Mouse (Mus musculus) kidney, postnatal 0 days (tissue): ENCODE measurements around the gene Ptpn23. TPM values are rescaled to one million over a fixed set of nuclear protein-coding genes. Genes with fewer than 3 reads are reported as not detected.
A peak's percentile ranks its signal among the peaks of the same experiment; 100 is the strongest.

Source experiments
- ATAC-seq: fragments of 200-750 bp; cut with Nextera tagmentation; replicated peaks from 2 replicates; pipeline ENCODE4 v1.8.0; 2017; ENCODE audit warnings: low read depth, moderate number of reproducible peaks, moderate TSS enrichment, moderate library complexity; ENCODE audit not compliant: low FRiP score
- DNase-seq: peaks from one replicate; pipeline ENCODE4 v3.0.0-alpha.2; 2016; ENCODE audit warnings: low spot score
- H3K27ac ChIP-seq: fragments of 300-500 bp; sonication (generic); 2 replicates; pipeline ENCODE4 v1.5.1; 2014; ENCODE audit warnings: mild to moderate bottlenecking
- H3K27me3 ChIP-seq: fragments of 300-500 bp; sonication (generic); 2 replicates; pipeline ENCODE4 v1.6.1; 2014; ENCODE audit warnings: low read length, mixed read lengths; ENCODE audit not compliant: insufficient read depth
- H3K36me3 ChIP-seq: fragments of 300-500 bp; sonication (generic); 2 replicates; pipeline ENCODE4 v1.6.1; 2014; ENCODE audit warnings: low read length, mixed read lengths; ENCODE audit not compliant: insufficient read depth
- H3K4me1 ChIP-seq: fragments of 300-500 bp; sonication (generic); replicated peaks from 2 replicates; pipeline ENCODE4 v1.6.1; 2014; ENCODE audit warnings: antibody characterized with exemption, low read length, mixed read lengths; ENCODE audit not compliant: insufficient read depth
- H3K4me2 ChIP-seq: fragments of 300-500 bp; sonication (generic); 2 replicates; pipeline ENCODE4 v1.6.1; 2014; ENCODE audit warnings: mild to moderate bottlenecking, low read length, moderate library complexity, mixed read lengths
- H3K4me3 ChIP-seq: fragments of 300-500 bp; sonication (generic); replicated peaks from 2 replicates; pipeline ENCODE4 v1.5.1; 2014; ENCODE audit warnings: low read depth, low read length
- H3K9ac ChIP-seq: fragments of 300-500 bp; sonication (generic); 2 replicates; pipeline ENCODE4 v1.6.1; 2014; ENCODE audit warnings: low read depth, low read length
- H3K9me3 ChIP-seq: fragments of 300-500 bp; sonication (generic); replicated peaks from 2 replicates; pipeline ENCODE4 v1.6.1; 2016; ENCODE audit warnings: low read length, inconsistent platforms, mixed read lengths
- CTCF ChIP-seq: IDR thresholded peaks from 2 replicates; pipeline ENCODE4 v1.5.1; 2016; ENCODE audit warnings: antibody characterized with exemption, low read depth, mild to moderate bottlenecking, moderate library complexity
- WGBS: fragments of 180-500 bp; shearing (Covaris S2); extraction: QIAGEN DNeasy Blood & Tissue Kit; methylation state at CpG from one replicate; pipeline ENCODE4 v1.1.7; 2014; 5-methylcytosine and 5-hydroxymethylcytosine counted together
- polyA plus RNA-seq: library from polyadenylated mRNA; unstranded; fragments of >200 nt; fragmentation: Nextera tagmentation; extraction: Ambion mirVana; gene quantifications from 2 replicates; pipeline ENCODE4 v1.2.1, GENCODE M21; 2015

Ptpn23 gene
- polyA plus RNA-seq: 11.7 and 11.8 TPM in 2 replicates

DNA sequence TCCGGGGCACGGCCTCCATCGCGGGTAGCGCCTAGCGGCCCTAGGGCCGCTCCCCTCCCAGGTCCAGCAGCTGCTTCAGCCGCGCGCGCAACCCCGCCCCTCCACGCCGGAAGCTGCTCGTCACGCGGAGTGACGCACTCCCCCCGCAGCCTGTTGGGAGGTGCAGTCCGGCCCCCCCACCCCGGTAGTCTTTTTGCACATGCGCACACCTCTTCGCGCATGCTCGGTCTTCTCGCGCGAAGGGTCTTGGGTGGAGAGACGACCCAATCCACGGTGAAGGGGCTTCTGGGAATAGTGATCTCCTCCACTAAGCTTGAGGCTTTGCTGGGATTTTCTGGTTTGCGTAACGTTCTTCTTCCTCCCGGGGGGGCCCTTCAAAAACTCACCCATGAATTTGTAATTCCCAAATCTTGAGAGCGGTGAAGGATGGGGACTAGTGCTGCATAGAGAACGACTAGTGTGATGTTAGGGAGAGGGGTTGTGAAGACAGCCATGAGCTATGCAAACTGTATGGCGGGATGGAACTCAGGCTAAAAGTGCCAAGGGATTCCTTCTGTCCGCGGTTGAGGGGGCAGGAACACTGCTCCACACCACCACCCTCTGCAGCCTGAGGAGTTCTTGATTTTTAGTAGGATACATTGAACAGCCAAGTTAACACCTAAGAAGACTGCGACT is at the start of gene Ptpn23:
Gene Ptpn23, minus strand, starts transcription at position 115 of the 675 bp plus-strand sequence.
- ATAC-seq (peak; percentile 94), DNase-seq (peak; percentile 97)
- no peak; the same call in 1 of the 2 replicates for TF ChIP-seq CTCF
- Histone ChIP-seq H3K36me3 (no peaks in the 10 kb centered on the region), H3K4me3 (peak within 1 kb of the TSS; percentile 90), H3K9ac (peak within 1 kb of the TSS; percentile 80), H3K4me1 (peaks cover 8% of the 10 kb centered on the region), H3K27me3 (no peaks in the 10 kb centered on the region), H3K4me2 (peak within 1 kb of the TSS; percentile 85), H3K27ac (peak within 1 kb of the TSS; percentile 81), H3K9me3 (no peaks in the 10 kb centered on the region)
- WGBS: 1% methylated on average over 38 of the region's 39 CpGs

DNA sequence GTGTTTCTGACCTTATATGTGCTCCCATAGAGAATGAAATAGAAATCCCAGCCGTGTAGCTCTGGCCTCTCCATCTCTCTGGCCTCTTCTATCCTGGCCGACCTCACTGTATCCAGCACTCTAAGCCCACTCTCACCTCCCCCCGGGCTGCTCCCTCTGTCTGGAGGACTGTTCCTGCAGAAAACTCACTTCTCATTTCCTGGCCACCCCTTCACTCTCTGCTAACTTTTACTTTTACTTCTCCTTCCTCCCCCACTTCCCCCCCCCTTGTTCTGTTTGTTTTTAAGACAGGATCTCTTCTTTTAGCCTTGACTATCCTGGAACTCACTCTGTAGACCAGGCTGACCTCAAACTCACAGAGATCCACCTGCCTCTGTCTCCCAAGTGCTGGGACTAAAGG is 44.5 kb upstream of the Ptpn23 start:
- ATAC-seq: no peak
- Histone ChIP-seq H3K4me1 (no peaks in the 10 kb centered on the region), H3K36me3 (0 out of 2 replicates have a peak, but pooled peaks cover 5% of the 10 kb centered on the region), H3K27ac (no peak overlapping the region), H3K9ac (no peak overlapping the region), H3K27me3 (no peaks in the 10 kb centered on the region), H3K4me2 (no peak overlapping the region), H3K9me3 (no peaks in the 10 kb centered on the region), H3K4me3 (no peak overlapping the region)
- WGBS: 64% methylated on average over 3 of the region's 3 CpGs
- TF ChIP-seq CTCF: no peak
- no peak for DNase-seq

DNA sequence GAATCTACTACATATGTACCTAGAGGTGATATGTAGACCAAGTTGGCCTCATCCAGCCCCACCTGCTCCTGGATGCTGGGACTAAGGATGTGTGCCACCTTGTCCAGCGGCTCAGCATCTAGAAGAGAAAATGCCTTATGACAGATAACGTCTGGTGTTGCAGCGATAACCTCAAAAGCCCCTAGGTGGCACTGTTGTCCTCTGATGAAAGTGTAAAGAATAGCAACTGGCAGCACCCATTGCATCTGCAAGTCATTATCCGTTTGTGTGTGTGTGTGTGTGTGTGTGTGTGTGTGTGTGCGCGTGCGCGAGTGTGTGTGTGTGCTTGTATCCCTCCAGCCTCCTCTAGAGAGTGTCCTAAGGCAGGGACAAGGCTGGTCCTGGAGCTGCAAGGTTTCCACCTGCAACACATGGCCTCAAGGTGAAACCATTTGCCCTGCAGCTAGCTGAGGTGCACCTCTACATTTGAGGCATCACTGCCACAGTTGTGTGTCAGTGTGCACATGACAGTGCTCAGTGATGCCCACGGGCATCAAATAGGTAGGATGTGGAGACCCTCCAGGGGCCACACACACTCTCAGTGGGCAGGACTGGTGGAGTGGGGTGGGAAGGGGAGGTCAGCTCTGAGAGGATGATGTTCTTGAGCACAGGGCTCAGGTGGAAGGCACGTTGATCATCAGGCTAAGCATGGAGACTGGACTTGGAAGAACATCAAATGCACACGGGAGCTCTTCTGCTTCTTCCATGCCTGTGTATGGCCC is 41.0 kb upstream of the Ptpn23 start:
- H3K4me3 ChIP-seq: no peak overlapping the region
- peak; percentile 91 for DNase-seq
- peak; percentile 91 for TF ChIP-seq CTCF
- H3K9ac ChIP-seq: no peak overlapping the region
- no peaks in the 10 kb centered on the region for H3K27me3 ChIP-seq
- 0 out of 2 replicates have a peak, but pooled peaks cover 5% of the 10 kb centered on the region for H3K36me3 ChIP-seq
- peak; percentile 61 for ATAC-seq
- H3K4me2 ChIP-seq: no peak overlapping the region
- H3K4me1 ChIP-seq: no peaks in the 10 kb centered on the region
- H3K27ac ChIP-seq: no peak overlapping the region
- H3K9me3 ChIP-seq: no peaks in the 10 kb centered on the region
- WGBS: 26% methylated on average over 11 of the region's 11 CpGs

DNA sequence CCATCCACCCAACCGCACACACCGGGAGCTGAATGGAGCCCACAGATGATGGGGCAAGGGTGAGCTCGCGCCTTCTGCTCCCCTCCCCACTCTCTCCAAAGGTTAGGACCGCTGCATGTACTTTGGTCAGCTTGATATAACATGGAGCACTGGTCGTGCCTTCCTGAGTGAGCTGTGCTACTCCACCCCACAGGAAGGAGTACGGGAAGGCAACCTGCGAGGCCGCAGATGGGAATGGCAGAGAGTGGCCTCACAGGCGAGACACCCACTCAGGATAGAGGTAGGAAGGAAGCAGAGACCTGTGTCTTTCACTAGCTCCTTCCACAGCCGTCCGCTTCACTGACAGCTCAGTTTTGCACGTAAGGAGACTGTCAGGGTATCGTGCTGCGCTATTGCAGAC is 40.3 kb upstream of the Ptpn23 start:
- DNase-seq: no peak
- H3K27ac ChIP-seq: no peak overlapping the region
- H3K4me2 ChIP-seq: no peak overlapping the region
- H3K27me3 ChIP-seq: no peaks in the 10 kb centered on the region
- H3K4me3 ChIP-seq: no peak overlapping the region
- no peak overlapping the region for H3K9ac ChIP-seq
- TF ChIP-seq CTCF: no peak
- H3K9me3 ChIP-seq: no peaks in the 10 kb centered on the region
- no peak for ATAC-seq
- 83% methylated on average over 15 of the region's 15 CpGs for whole genome bisulfite sequencing
- H3K4me1 ChIP-seq: no peaks in the 10 kb centered on the region
- 0 out of 2 replicates have a peak, but pooled peaks cover 5% of the 10 kb centered on the region for H3K36me3 ChIP-seq

DNA sequence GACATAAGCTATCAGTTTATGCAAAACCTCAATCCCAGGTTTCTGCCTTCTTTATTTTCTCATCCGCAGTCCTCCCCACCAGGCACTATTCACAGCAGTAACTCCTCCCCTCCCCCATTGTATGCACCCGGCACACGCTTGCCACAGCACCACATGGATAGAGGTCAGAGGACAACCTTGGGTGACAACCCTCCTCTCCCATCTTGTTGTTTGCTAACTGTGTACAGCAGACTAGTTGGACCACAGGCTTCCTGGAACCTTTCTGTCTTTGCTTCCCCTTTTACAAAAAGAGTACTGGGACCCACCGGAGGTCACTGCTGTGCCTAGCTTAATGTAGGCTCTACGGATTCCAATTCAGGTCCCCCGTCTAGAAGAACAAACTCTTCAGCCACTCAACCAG is 32.5 kb upstream of the Ptpn23 start:
- DNase-seq: no peak
- Histone ChIP-seq H3K4me3 (no peak overlapping the region), H3K36me3 (peaks cover 4% of the 10 kb centered on the region; the same call in 1 of the 2 replicates), H3K9ac (no peak overlapping the region), H3K4me1 (no peaks in the 10 kb centered on the region), H3K4me2 (no peak overlapping the region), H3K27me3 (no peaks in the 10 kb centered on the region), H3K27ac (no peak overlapping the region), H3K9me3 (no peaks in the 10 kb centered on the region)
- no peak for ATAC-seq
- no peak for TF ChIP-seq CTCF
- 87% methylated on average over 6 of the region's 6 CpGs for WGBS

DNA sequence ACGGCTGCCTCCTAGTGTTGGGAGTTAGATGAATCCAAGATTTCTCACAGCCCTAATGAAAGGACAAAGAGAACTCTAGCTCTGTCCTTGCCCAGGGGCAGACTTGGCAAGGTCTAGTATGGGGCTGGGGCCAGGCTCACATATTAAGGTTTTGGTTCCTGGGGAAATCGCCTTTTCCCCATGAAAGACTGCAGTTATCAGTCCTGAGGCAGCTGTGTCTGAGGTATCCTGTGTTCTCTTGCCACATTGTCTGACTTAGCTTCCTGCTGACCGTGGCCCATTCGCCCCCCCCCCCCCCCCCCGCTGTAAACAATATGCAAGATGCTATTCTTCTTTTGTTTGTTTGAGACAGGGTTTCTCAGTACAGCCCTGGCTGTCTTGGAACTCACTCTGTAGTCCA is 32.0 kb upstream of the Ptpn23 start:
- Histone ChIP-seq H3K9ac (no peak overlapping the region), H3K27ac (no peak overlapping the region), H3K27me3 (no peaks in the 10 kb centered on the region), H3K4me2 (no peak overlapping the region), H3K4me1 (no peaks in the 10 kb centered on the region), H3K9me3 (no peaks in the 10 kb centered on the region), H3K36me3 (peaks cover 7% of the 10 kb centered on the region; the same call in 1 of the 2 replicates), H3K4me3 (no peak overlapping the region)
- no peak for TF ChIP-seq CTCF
- no peak for ATAC-seq
- WGBS: 62% methylated on average over 5 of the region's 5 CpGs
- no peak for DNase-seq
